Mouse (Mus musculus) monocyte, adult 2 months (primary cell): ENCODE results near the gene Sfi1.
"Not testable (repeated sequence)": the region's sequence is repeated elsewhere in the genome, so short reads cannot be mapped to it uniquely, and the experiment has no call there.

Experiments
- DNase-seq, 2 experiments: peaks; one replicate each; pipeline ENCODE4 v3.0.0; 2022; ENCODE audit warnings: low spot score in 2 of 2, low read depth in 1 of 2

The Sfi1 gene

GRCm38 (mm10) chr11:3193363-3193762 lies at the start of gene Sfi1:
TSS of gene Sfi1 (minus strand) at chr11:3193463.
- no peak for DNase-seq

GRCm38 (mm10) chr11:3242395-3242794 lies 49.1 kb upstream of the Sfi1 start:
- no peak for DNase-seq

- DNase-seq = no peak
Observed at GRCm38 (mm10) chr11:3235277-3235676, 42.0 kb upstream of the Sfi1 start.

GRCm38 (mm10) chr11:3233704-3234103 lies 40.4 kb upstream of the Sfi1 start:
- DNase-seq = no peak

GRCm38 (mm10) chr11:3232248-3232647 lies 39.0 kb upstream of the Sfi1 start:
- no peak for DNase-seq

- no peak for DNase-seq
Observed at GRCm38 (mm10) chr11:3227113-3227512, 33.9 kb upstream of the Sfi1 start.

- DNase-seq = no peak
Observed at GRCm38 (mm10) chr11:3223105-3223504, 29.8 kb upstream of the Sfi1 start.

GRCm38 (mm10) chr11:3212526-3212925 lies 19.3 kb upstream of the Sfi1 start:
- DNase-seq = no peak

- no peak for DNase-seq
Observed at GRCm38 (mm10) chr11:3206783-3207182, 13.5 kb upstream of the Sfi1 start.

GRCm38 (mm10) chr11:3205207-3205606 lies 11.9 kb upstream of the Sfi1 start:
- no peak for DNase-seq

GRCm38 (mm10) chr11:3203771-3204170 lies 10.5 kb upstream of the Sfi1 start:
- no peak for DNase-seq

GRCm38 (mm10) chr11:3202781-3203441 lies 9.6 kb upstream of the Sfi1 start:
- peak; percentile 22 to 38 for DNase-seq

GRCm38 (mm10) chr11:3202231-3202701 lies 9.0 kb upstream of the Sfi1 start, which contains the start of gene Eif4enif1:
TSS of gene Eif4enif1 (plus strand) at chr11:3202392.
- peak; percentile 66 to 89 for DNase-seq

GRCm38 (mm10) chr11:3201326-3202230 lies 8.3 kb upstream of the Sfi1 start:
- no peak for DNase-seq

GRCm38 (mm10) chr11:3200636-3201035 lies 7.4 kb upstream of the Sfi1 start:
- not testable (repeated sequence) for DNase-seq

- not testable (repeated sequence) for DNase-seq
Observed at GRCm38 (mm10) chr11:3182707-3183106, 10.6 kb downstream of the Sfi1 start.

- not testable (repeated sequence) for DNase-seq
Observed at GRCm38 (mm10) chr11:3181971-3182370, 11.3 kb downstream of the Sfi1 start.

- DNase-seq = peak in 1 of 2 experiments; percentile 80
Observed at GRCm38 (mm10) chr11:3181250-3181649, 12.0 kb downstream of the Sfi1 start.

GRCm38 (mm10) chr11:3180510-3181160 lies 12.6 kb downstream of the Sfi1 start:
- peak in 1 of 2 experiments; percentile 18 for DNase-seq

GRCm38 (mm10) chr11:3179726-3180092 lies 13.6 kb downstream of the Sfi1 start:
- peak in 1 of 2 experiments; percentile 57 for DNase-seq

GRCm38 (mm10) chr11:3178968-3179725 lies 14.1 kb downstream of the Sfi1 start:
- DNase-seq = not testable (repeated sequence)
